Mouse (Mus musculus): ENCODE results near the gene Msto1. TPM values are rescaled to one million over a fixed set of nuclear protein-coding genes. Genes with fewer than 3 reads are reported as not detected.
"Not testable (repeated sequence)": the region's sequence is repeated elsewhere in the genome, so short reads cannot be mapped to it uniquely, and the experiment has no call there.

Msto1 gene
- polyA plus RNA-seq, 1 experiment from 2014 or later = 23.6 TPM

DNA sequence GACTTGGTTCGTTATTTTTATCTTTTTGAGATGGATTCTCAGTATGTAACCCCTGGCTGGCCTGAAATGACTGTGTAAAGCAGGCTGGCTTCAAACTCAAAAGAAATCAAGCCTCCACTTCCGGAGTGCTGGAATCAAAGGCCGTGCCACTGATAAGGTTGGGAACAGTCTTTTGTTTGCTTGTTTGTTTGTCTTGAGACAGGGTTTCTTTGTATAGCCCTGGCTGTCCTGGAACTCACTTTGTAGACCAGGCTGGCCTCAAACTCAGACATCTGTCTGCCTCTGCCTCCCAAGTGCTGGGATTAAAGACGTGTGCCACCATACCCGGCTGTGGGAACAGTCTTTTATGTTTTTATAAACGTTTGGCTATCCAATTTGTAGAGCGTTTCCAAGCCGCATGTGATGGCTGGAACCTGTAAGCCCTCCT lies 598 bp upstream of the Msto1 start:
- H3K4me3 ChIP-seq (ENCODE audit: low read depth, low read length) = peak overlapping the region; percentile 68
- ATAC-seq (ENCODE audit: low FRiP score, low TSS enrichment) (peak; percentile 14; the same call in 1 of the 2 replicates), DNase-seq (ENCODE audit: low spot score) (peak; percentile 30)
- H3K9ac ChIP-seq (ENCODE audit: low read length) = peak overlapping the region; percentile 72
- H3K27me3 ChIP-seq (ENCODE audit: control insufficient read depth, insufficient read depth, low read length) = no peaks in the 10 kb centered on the region
- H3K9me3 ChIP-seq (ENCODE audit: control insufficient read depth, low read length) = no peaks in the 10 kb centered on the region
- TF ChIP-seq CTCF (IDR thresholded peaks at IDR 0.05; ENCODE audit: low read depth) (no peak), EP300 (optimal IDR thresholded peaks at IDR 0.05) (no peak)
- WGBS = 24% methylated on average over 8 of the region's 8 CpGs
- peaks cover 16% of the 10 kb centered on the region for H3K36me3 ChIP-seq (ENCODE audit: control insufficient read depth, insufficient read depth, low read length)
- H3K27ac ChIP-seq (replicated peaks) = peak overlapping the region; percentile 78
- H3K4me1 ChIP-seq (replicated peaks; ENCODE audit: control insufficient read depth, insufficient read depth) = no peaks in the 10 kb centered on the region
- H3K4me2 ChIP-seq (replicated peaks; ENCODE audit: low read depth) = peak overlapping the region; percentile 88

- Histone ChIP-seq H3K9ac (ENCODE audit: low read length) (no peak overlapping the region), H3K4me1 (replicated peaks; ENCODE audit: control insufficient read depth, insufficient read depth) (no peaks in the 10 kb centered on the region), H3K4me2 (replicated peaks; ENCODE audit: low read depth) (no peak overlapping the region), H3K9me3 (ENCODE audit: control insufficient read depth, low read length) (no peaks in the 10 kb centered on the region), H3K27ac (replicated peaks) (no peak overlapping the region), H3K27me3 (ENCODE audit: control insufficient read depth, insufficient read depth, low read length) (no peaks in the 10 kb centered on the region), H3K36me3 (ENCODE audit: control insufficient read depth, insufficient read depth, low read length) (peaks cover 29% of the 10 kb centered on the region), H3K4me3 (ENCODE audit: low read depth, low read length) (no peak overlapping the region)
- TF ChIP-seq EP300 (optimal IDR thresholded peaks at IDR 0.05) (no peak), CTCF (IDR thresholded peaks at IDR 0.05; ENCODE audit: low read depth) (no peak)
- DNase-seq (ENCODE audit: low spot score) (no peak), ATAC-seq (ENCODE audit: low FRiP score, low TSS enrichment) (no peak)
- WGBS = 81% methylated on average over 7 of the region's 7 CpGs
These were observed 1.2 kb downstream of the Msto1 start for GRCm38 (mm10) chr3:88912585-88912984.

GRCm38 (mm10) chr3:88906393-88907159 lies 7.2 kb downstream of the Msto1 start:
- Histone ChIP-seq H3K4me1 (replicated peaks; ENCODE audit: control insufficient read depth, insufficient read depth) (no peaks in the 10 kb centered on the region), H3K27me3 (ENCODE audit: control insufficient read depth, insufficient read depth, low read length) (no peaks in the 10 kb centered on the region), H3K4me3 (ENCODE audit: low read depth, low read length) (no peak overlapping the region), H3K9ac (ENCODE audit: low read length) (no peak overlapping the region), H3K4me2 (replicated peaks; ENCODE audit: low read depth) (no peak overlapping the region), H3K9me3 (ENCODE audit: control insufficient read depth, low read length) (no peaks in the 10 kb centered on the region), H3K27ac (replicated peaks) (no peak overlapping the region), H3K36me3 (ENCODE audit: control insufficient read depth, insufficient read depth, low read length) (peaks cover 52% of the 10 kb centered on the region)
- TF ChIP-seq CTCF (IDR thresholded peaks at IDR 0.05; ENCODE audit: low read depth) (no peak), EP300 (optimal IDR thresholded peaks at IDR 0.05) (no peak)
- ATAC-seq (ENCODE audit: low FRiP score, low TSS enrichment) (no peak), DNase-seq (ENCODE audit: low spot score) (no peak)
- 79% methylated on average over 6 of the region's 6 CpGs for WGBS

GRCm38 (mm10) chr3:88905741-88906140 lies 8.1 kb downstream of the Msto1 start:
- H3K4me2 ChIP-seq (replicated peaks; ENCODE audit: low read depth) = no peak overlapping the region
- 94% methylated on average over 2 of the region's 2 CpGs for WGBS
- H3K9me3 ChIP-seq (ENCODE audit: control insufficient read depth, low read length) = no peaks in the 10 kb centered on the region
- peaks cover 49% of the 10 kb centered on the region for H3K36me3 ChIP-seq (ENCODE audit: control insufficient read depth, insufficient read depth, low read length)
- H3K9ac ChIP-seq (ENCODE audit: low read length) = no peak overlapping the region
- no peak overlapping the region for H3K4me3 ChIP-seq (ENCODE audit: low read depth, low read length)
- no peaks in the 10 kb centered on the region for H3K27me3 ChIP-seq (ENCODE audit: control insufficient read depth, insufficient read depth, low read length)
- H3K27ac ChIP-seq (replicated peaks) = no peak overlapping the region
- no peak for TF ChIP-seq EP300 (optimal IDR thresholded peaks at IDR 0.05)
- DNase-seq (ENCODE audit: low spot score) (no peak), ATAC-seq (ENCODE audit: low FRiP score, low TSS enrichment) (no peak)
- no peaks in the 10 kb centered on the region for H3K4me1 ChIP-seq (replicated peaks; ENCODE audit: control insufficient read depth, insufficient read depth)

- peaks cover 44% of the 10 kb centered on the region for H3K36me3 ChIP-seq (ENCODE audit: control insufficient read depth, insufficient read depth, low read length)
- no peak overlapping the region for H3K4me3 ChIP-seq (ENCODE audit: low read depth, low read length)
- TF ChIP-seq CTCF (IDR thresholded peaks at IDR 0.05; ENCODE audit: low read depth) (no peak), EP300 (optimal IDR thresholded peaks at IDR 0.05) (no peak)
- DNase-seq (ENCODE audit: low spot score) = no peak
- H3K4me2 ChIP-seq (replicated peaks; ENCODE audit: low read depth) = no peak overlapping the region
- no peak overlapping the region for H3K9ac ChIP-seq (ENCODE audit: low read length)
- no peaks in the 10 kb centered on the region for H3K4me1 ChIP-seq (replicated peaks; ENCODE audit: control insufficient read depth, insufficient read depth)
- WGBS = 88% methylated on average over 6 of the region's 6 CpGs
- no peak for ATAC-seq (ENCODE audit: low FRiP score, low TSS enrichment)
- no peaks in the 10 kb centered on the region for H3K27me3 ChIP-seq (ENCODE audit: control insufficient read depth, insufficient read depth, low read length)
- no peak overlapping the region for H3K27ac ChIP-seq (replicated peaks)
- no peaks in the 10 kb centered on the region for H3K9me3 ChIP-seq (ENCODE audit: control insufficient read depth, low read length)
These were observed 8.6 kb downstream of the Msto1 start for GRCm38 (mm10) chr3:88905209-88905608.

GRCm38 (mm10) chr3:88904803-88905202 lies 9.0 kb downstream of the Msto1 start:
- Histone ChIP-seq H3K9ac (ENCODE audit: low read length) (no peak overlapping the region), H3K9me3 (ENCODE audit: control insufficient read depth, low read length) (no peaks in the 10 kb centered on the region), H3K4me2 (replicated peaks; ENCODE audit: low read depth) (no peak overlapping the region), H3K27me3 (ENCODE audit: control insufficient read depth, insufficient read depth, low read length) (no peaks in the 10 kb centered on the region), H3K27ac (replicated peaks) (no peak overlapping the region), H3K4me1 (replicated peaks; ENCODE audit: control insufficient read depth, insufficient read depth) (no peaks in the 10 kb centered on the region), H3K4me3 (ENCODE audit: low read depth, low read length) (no peak overlapping the region), H3K36me3 (ENCODE audit: control insufficient read depth, insufficient read depth, low read length) (peaks cover 44% of the 10 kb centered on the region)
- ATAC-seq (ENCODE audit: low FRiP score, low TSS enrichment) = no peak
- 81% methylated on average over 3 of the region's 3 CpGs for WGBS
- no peak for DNase-seq (ENCODE audit: low spot score)
- TF ChIP-seq CTCF (IDR thresholded peaks at IDR 0.05; ENCODE audit: low read depth) (no peak), EP300 (optimal IDR thresholded peaks at IDR 0.05) (no peak)

DNA sequence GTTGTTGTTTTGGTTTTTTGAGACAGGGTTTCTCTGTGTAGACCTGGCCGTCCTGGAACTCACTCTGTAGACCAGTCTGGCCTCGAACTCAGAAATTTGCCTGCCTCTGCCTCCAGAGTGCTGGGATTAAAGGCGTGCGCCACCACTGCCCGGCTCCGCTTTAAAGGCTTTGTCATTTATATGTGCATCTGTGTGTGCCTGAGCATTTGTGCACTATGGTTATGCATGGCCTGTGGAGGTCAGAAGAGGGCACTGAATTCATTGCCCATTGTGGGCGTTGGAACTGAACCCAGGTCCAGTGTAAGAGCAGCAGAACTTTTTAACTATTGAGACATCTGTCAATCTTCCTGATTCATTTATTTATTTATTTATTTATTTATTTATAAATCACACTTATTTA lies 20.8 kb downstream of the Msto1 start:
- not testable (repeated sequence) for H3K4me3 ChIP-seq (ENCODE audit: low read depth, low read length); H3K27me3 ChIP-seq (ENCODE audit: control insufficient read depth, insufficient read depth, low read length); DNase-seq (ENCODE audit: low spot score); H3K27ac ChIP-seq (replicated peaks); ATAC-seq (ENCODE audit: low FRiP score, low TSS enrichment); H3K36me3 ChIP-seq (ENCODE audit: control insufficient read depth, insufficient read depth, low read length); H3K4me1 ChIP-seq (replicated peaks; ENCODE audit: control insufficient read depth, insufficient read depth); H3K4me2 ChIP-seq (replicated peaks; ENCODE audit: low read depth); H3K9ac ChIP-seq (ENCODE audit: low read length); H3K9me3 ChIP-seq (ENCODE audit: control insufficient read depth, low read length)
- 94% methylated on average over 7 of the region's 7 CpGs for WGBS

- not testable (repeated sequence) for ATAC-seq (ENCODE audit: low FRiP score, low TSS enrichment); H3K9me3 ChIP-seq (ENCODE audit: control insufficient read depth, low read length); H3K27ac ChIP-seq (replicated peaks); H3K4me3 ChIP-seq (ENCODE audit: low read depth, low read length); H3K4me1 ChIP-seq (replicated peaks; ENCODE audit: control insufficient read depth, insufficient read depth); H3K9ac ChIP-seq (ENCODE audit: low read length); H3K4me2 ChIP-seq (replicated peaks; ENCODE audit: low read depth); H3K36me3 ChIP-seq (ENCODE audit: control insufficient read depth, insufficient read depth, low read length); H3K27me3 ChIP-seq (ENCODE audit: control insufficient read depth, insufficient read depth, low read length); DNase-seq (ENCODE audit: low spot score)
- 95% methylated on average over 4 of the region's 4 CpGs for WGBS
These were observed 31.3 kb downstream of the Msto1 start for GRCm38 (mm10) chr3:88882536-88882935.
